Mouse (Mus musculus) brain, embryonic 14.5 days (tissue): ENCODE results near the gene Anks1b.

Experiments used
- CTCF ChIP-seq: fragments of 200-500 bp; IDR thresholded peaks from 2 replicates; pipeline ENCODE4 v1.5.1; 2012; ENCODE audit warnings: inconsistent platforms, mild to moderate bottlenecking, moderate library complexity, borderline replicate concordance; ENCODE audit not compliant: insufficient read depth, insufficient read length; ENCODE audit errors: extremely low read depth
- POLR2A ChIP-seq: fragments of 200-500 bp; IDR thresholded peaks from 2 replicates; pipeline ENCODE4 v1.6.1; 2012; ENCODE audit warnings: mild to moderate bottlenecking, inconsistent platforms, borderline replicate concordance; ENCODE audit not compliant: poor library complexity, insufficient read depth, insufficient read length, severe bottlenecking; ENCODE audit errors: extremely low read depth

GRCm38 (mm10) chr10:90579970-90580369 is 706.7 kb downstream of the Anks1b start:
- no peak for TF ChIP-seq CTCF
- no peak for TF ChIP-seq POLR2A
